Mouse (Mus musculus) CD4-positive, CD25-positive, alpha-beta regulatory T cell (primary cell): Measurements from ENCODE around the gene Snapc1. TPM values are rescaled to one million over a fixed set of nuclear protein-coding genes. Genes with fewer than 3 reads are reported as not detected.

Experiments used
- polyA plus RNA-seq: library from polyadenylated mRNA; unstranded; fragments of 100-300 nt; shearing (Covaris generic); gene quantifications from one replicate; pipeline ENCODE4 v1.2.1, GENCODE M21; 2017

The Snapc1 gene
- polyA plus RNA-seq: 35.5 TPM

DNA sequence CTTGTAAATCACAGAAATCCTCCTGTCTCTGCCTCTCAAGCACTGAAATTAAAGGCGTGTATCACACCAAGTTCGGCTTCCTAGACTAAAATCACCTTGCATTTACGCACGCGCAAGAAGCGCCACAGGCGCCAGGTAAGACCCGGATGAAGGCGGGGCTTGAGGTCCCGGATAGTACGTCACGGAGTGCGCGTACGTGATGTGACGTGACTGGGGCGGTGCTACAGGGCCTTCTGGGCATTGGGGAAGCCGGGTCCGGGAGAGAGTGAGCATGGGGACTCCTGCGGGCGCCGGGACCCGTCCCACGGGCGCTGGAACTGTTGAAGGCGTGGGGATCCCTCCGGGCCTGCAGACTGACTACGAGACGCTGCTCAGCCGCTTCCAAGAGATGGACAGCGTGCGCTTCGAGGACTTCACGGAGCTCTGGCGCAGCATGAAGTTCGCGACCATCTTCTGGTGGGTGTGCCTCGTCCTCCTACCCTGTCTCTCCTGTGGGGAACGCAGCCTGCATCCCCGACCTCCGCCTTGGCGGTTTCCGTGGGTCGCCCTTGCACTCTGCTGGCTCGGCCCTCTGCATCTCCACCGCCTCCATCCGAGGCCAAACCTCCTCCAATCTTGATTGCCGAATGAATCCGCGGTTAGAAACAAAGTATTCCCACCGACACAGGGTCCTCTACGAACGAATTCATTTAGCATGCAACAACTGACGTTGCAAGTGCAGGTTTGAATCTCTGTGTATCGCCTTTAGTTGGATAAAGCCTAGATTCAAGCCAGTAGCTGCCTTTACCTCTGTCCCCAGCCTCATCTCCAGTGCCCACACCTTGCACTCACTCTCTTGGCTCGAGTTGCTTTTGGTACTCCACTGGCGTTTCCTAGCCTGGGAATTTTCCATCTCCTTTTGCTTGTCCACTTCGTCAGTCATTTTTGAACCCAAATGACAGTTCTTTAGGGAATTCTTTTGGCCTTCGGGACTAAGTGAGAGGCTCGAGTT, at the start of gene Snapc1:
Snapc1 (plus strand) TSS at position 191 of the 991 bp plus-strand sequence.

DNA sequence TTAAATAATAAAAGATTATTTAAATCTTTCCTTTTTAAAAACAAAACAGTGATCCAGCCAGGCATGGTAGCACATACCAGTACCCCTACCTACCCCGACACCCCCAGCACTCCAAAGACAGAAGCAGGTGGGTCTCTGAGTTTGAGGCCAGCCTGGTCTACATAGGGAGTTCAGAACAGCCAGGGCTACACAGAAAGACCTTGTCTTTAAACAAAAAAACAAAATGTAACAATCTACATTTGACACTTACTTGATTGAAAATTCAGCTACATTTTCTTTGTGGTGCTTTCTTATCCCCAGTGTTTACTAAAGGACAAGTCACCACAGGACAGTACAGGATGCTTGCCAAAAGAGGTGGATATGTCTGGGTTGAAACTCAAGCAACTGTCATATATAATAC, 26.9 kb upstream of the Snapc1 start, which contains the start of gene Gm49321:
Gm49321 (plus strand) TSS at position 301 of the 400 bp plus-strand sequence.

DNA sequence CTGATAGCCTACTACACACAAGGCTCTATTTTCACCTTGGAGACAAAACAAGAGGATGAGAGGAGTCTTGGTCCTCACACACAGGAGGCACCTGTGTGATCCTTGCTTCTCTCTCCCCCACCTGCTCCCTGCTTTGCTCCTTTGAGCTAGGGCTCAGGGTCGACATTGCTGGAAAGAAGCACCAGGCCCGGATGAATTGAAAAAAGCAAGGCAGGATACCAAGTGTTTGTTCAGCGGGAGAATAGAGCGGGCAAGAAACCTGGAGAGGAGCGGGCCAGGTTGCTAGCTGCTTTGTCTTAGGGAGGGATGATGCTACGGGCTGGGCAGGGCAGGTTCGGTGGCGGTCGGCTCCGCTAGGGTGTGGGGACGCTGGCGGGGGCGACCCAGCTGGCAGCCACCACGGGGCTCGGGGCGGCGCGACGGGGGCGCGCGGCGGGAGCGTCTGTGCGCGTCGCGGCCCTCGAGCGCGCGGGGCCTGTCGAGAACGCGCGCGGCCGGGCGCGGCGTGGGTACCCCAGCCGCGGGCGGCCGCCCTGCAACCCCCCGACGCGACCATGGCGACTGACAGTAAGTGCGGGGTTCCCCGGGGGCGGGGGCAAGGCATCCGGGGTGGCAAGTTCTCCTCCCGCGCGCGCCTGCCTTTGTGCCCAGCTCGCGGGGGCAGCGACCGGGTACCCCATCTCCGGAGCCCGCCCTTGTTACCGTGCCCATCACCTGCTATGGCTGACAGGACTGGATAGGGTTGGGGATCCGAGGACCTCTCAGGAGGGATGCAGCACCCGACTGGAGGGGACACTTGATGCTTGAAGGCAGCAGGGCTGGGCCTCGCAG, 33.2 kb downstream of the Snapc1 start, which contains the start of gene Syt16:
Syt16 (plus strand) TSS at position 365 of the 831 bp plus-strand sequence.

Other genes with a start within 250 kb of the Snapc1 start
- 192 TPM for gene Hif1a, start 63.1 kb upstream of the Snapc1 start, polyA plus RNA-seq
- gene Gm49321, start 26.8 kb upstream of the Snapc1 start, polyA plus RNA-seq: 27.9 TPM
- not detected for gene Syt16, start 33.2 kb downstream of the Snapc1 start, polyA plus RNA-seq